ENCODE assay signal across 17 mouse cellular contexts in the genomic region with DNA sequence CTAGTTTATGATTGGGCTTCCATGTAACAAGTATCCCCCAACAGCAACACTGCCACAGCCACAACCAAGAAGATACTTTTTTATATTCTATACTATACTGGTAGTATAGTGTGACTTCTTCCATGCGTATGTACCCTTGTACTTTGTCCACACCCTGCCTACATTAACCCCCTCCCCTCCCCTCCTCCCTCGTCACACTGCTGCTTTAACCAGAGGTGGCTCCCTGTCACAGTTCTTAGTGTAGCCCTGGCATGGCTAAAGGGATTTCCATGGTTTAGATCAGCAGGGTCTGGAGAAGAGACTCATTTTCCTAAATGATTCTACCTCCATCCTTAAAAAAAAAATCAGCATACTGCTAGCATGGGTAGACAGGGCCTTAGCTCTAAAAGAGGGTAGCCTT.
"Had no signal": no experiment of that assay in that cellular context is flagged by ENCODE, and none has a peak within 500 bp of the region (broad histone marks: within the 10 kb centered on the region; RNA-seq: fewer than 3 reads in every experiment).

No protein-coding gene starts in this region.

- H3K27me3 ChIP-seq: neural tube, embryonic 12.5 days had no signal

- H3K9ac ChIP-seq: liver, embryonic 12.5 days; liver, postnatal 0 days; lung, embryonic 15.5 days; neural tube, embryonic 12.5 days; stomach, embryonic 15.5 days had no signal

- ATAC-seq: liver, embryonic 12.5 days; liver, postnatal 0 days; lung, postnatal 0 days had no signal

- DNase-seq: liver, postnatal 0 days; lung, adult 2 months; lung, postnatal 14 days; lung, postnatal 36 days; right cerebral cortex, postnatal 14 days; thymus, adult 2 months; thymus, postnatal 25 days; thymus, postnatal 4 days had no signal

- H3K9me3 ChIP-seq: liver, embryonic 12.5 days; lung, embryonic 15.5 days; neural tube, embryonic 12.5 days; stomach, embryonic 15.5 days had no signal

- H3K4me3 ChIP-seq: liver, embryonic 12.5 days; lung, embryonic 15.5 days; megakaryocyte, embryonic 14.5 days; neural tube, embryonic 12.5 days; stomach, embryonic 15.5 days had no signal

- H3K27ac ChIP-seq: liver, embryonic 12.5 days; liver, embryonic 14.5 days; lung, embryonic 15.5 days; macrophage; neural tube, embryonic 12.5 days; stomach, embryonic 15.5 days; stomach, postnatal 0 days had no signal

- H3K4me2 ChIP-seq: liver, embryonic 12.5 days; lung, embryonic 15.5 days; neural tube, embryonic 12.5 days; stomach, embryonic 15.5 days had no signal

- H3K36me3 ChIP-seq: liver, embryonic 12.5 days; lung, embryonic 15.5 days; neural tube, embryonic 12.5 days; stomach, embryonic 15.5 days had no signal

- H3K4me1 ChIP-seq: stomach, embryonic 15.5 days had no signal
